Mouse (Mus musculus): ENCODE data around the gene Pdcd1lg2.

DNA sequence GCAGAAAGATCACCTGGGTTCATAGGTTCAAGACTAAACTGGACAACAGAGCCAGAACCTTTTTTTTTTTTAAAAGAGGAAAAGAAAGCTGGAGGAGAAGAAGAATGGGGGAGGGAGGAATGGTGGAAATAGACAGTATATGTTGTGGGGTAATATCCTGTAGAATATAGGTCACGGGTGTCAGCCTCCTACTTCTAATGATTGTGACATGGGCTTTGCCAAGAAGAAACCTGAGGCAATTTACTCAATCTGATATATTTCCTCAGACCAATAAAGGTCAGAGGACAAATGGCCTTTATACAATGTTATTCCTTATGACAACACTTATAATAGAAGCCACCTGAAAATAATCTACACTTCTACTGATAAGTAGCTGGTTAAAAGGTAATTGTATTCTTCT lies 89.6 kb downstream of the Pdcd1lg2 start:
- TF ChIP-seq CTCF (IDR thresholded peaks at IDR 0.05; ENCODE audit: control insufficient read depth, insufficient read depth, insufficient replicate concordance, low read depth, low read length) = no peak
- TF ChIP-seq POLR2A (IDR thresholded peaks at IDR 0.05; ENCODE audit: control insufficient read depth, low read depth, low read length) = no peak

Measured in testis, adult 2 months (tissue).